Mouse (Mus musculus) left cerebral cortex, adult 11 months (tissue): Measurements from ENCODE around the gene Gsc2.

Source experiments
- DNase-seq: peaks from one replicate; pipeline ENCODE4 v3.0.0; 2022; ENCODE audit warnings: low spot score

Gsc2 gene

DNA sequence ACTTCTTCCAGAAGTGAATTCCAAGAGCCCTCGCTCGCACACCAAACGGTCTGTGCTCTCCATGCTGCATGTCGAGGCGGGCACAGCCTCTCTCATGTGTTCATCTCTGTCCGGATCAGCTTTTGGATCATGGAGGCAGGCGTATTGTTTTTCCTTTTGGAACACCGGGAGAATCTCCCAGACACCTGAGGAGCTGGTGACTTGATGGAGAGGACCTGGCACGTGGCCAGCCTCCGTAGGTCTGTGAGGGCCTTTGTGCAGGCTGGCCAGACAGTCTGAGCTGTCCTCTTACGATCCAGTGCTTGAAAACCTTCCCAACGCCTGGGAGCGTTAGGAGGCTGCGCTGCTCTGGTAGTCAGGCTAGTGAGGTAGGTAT is 7.3 kb upstream of the Gsc2 start:
- DNase-seq = no peak

DNA sequence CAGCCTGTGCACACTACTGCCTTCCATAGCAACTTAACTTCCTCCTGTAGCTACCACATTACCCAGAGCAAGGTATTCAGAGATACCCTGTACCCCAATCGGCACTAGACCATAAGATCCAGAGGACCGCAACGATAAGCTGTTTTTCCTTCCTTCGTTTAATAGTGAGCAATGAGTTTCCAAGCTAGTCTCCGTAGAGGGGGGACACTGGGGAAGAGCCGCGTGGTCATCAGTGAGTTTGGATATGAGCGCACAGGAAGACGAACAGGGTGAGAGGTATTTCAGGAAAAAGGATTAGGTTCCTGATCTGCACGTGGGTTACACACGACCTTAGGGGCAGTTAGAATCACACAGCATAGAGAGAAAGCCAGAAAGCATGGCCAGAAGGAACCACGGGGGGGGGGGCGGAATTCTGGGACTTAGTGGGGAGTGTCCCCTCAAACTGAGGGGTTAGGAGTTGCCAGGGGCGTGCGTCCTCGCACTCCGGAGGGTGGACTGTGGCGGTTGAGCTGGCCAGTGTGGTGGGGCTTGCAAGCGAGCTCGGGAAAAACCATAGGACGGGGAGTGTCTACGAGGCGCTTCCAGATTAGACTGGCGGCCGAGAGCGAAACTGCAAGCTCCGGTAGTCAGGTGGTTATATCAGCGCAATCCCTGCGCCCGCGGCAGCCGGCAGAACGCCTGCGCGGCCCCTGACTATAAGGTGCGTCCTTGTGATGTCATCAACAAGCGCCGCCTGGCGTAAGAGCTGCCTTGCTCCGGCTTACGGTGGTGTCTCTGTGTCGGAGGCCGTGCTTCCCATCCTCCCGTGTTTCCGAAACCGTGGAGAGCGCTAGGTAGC is 6.7 kb upstream of the Gsc2 start:
- peak; percentile 94 for DNase-seq

DNA sequence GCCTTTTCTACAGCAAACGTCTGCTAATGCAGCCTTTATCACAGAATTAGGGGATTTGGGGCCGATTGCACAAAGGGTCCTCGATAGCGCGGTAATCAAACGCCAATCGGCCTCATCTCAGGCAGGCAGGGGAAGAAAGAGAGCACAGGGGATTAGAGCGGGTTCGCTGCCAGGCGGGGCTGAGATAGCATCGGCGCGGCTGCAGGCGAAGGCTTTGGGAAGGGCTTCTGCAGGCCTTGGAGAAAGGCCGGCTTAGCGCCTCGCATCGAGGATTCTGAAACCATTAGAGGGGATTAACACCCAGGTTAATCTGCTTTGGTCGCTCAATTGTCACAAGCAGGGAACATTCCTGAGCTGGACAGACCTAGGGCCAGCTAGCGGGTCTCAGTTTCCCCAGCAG is 5.7 kb upstream of the Gsc2 start:
- no peak for DNase-seq

DNA sequence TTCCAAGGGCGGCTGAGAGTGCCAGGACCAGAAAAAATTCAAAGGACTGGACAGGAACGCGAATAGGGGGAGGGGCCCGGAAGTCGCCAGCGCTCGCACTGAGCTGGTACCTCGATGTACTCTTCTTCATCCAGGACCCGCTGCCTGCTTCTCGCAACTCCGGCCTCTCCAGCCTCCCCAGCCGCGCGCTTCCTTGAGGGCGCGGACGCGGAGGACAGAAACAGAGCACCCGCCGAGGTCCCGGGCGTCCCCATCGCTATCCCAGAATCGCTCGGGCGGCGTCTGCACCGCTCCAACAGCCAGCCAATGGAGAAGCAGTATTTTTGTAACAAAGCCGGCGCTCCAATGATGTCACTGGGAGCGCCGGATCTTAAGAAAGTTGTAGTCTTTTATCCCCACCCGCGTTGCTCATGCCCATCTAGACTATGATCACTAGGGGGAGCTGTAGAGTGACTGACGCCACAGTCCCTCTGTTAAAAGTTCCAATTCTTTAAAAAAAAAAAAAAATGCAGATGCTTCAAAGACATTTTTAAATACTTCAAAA is 3.7 kb downstream of the Gsc2 start, which contains the start of gene Ess2:
Gene Ess2 (minus strand): TSS at position 297 of the 544 bp plus-strand sequence.
- peak; percentile 92 for DNase-seq

DNA sequence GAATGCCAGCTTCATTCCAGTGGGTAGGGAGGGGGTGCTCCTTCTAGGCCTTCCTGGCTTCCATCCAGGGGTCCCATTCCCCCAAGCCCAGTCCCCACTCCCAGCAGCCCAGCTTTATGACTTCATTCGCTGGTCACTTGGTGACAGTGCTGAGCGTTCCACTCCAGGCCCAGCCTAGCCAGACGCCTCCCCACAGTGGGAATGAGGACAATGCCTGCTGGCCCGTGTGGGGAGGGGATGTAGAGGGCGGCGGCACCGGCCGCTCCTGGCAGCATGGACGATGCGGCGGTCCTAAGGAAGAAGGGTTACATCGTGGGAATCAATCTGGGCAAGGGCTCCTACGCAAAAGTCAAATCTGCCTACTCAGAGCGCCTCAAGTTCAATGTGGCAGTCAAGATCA is 16.4 kb downstream of the Gsc2 start, which contains the start of the genes Dgcr2 and Tssk2:
Gene Dgcr2 (minus strand): TSS at position 101 of the 400 bp plus-strand sequence.
Gene Tssk2 (plus strand): TSS at position 176 of the 400 bp plus-strand sequence.
- DNase-seq = no peak

DNA sequence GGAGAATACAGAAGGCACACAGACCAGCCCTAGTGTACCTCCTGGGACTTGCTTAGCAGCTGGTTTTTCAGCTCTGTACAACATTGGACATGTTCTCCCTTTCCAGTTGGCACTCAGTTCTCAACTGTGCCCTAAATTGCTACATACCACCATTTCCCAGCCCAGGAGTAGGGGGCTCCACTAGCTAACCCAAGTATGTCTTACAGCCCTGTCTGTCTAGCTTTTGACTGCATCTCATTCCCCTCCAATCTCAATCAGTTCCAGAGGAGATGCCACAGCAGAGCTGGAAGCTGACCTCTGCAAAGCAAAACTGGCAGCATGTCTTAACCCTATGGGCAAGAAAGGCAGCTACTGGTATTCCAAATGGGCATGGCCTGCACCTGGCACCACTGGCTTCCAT is 18.8 kb downstream of the Gsc2 start:
- no peak for DNase-seq

DNA sequence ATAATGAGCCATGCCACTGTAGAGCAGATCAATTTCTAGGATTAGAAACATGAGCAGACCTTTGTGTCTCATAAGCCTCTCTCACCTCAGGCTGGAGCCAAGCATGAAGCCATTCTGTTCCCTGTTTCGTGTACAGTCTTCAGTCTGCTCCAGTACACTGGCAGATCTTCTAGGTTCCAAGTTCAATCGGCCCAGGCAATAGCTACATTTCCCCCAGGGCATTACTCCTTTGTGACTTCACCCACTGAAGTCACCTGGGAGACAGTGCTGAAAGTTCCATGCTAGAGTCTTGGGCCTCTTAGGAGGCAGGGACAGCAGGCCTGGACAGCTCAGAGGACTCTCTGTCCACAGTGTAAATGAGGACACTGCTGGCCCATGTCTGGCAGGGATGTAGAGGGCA is 20.9 kb downstream of the Gsc2 start, which contains the start of gene Tssk1:
Gene Tssk1 (plus strand): TSS at position 301 of the 400 bp plus-strand sequence.
- DNase-seq = no peak

DNA sequence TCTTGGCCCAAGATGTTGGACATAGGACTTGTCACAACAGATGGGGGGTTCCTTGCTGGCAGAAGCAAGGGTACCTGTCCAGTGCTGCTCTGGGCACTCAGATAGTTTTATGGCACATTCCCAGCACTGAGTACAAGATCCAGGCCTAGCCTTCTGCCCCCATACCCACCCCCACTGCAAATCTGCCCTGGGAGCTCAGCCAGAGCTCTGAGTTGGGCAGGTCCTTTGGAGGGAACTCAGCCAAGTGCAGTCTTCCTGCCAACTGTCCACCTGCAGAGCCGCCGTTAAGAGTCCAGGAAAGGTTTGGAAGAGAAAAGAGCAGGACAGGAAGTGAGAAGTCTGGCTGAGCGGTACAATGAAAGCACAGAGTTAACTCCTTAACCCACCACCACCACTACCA is 22.3 kb downstream of the Gsc2 start:
- DNase-seq = no peak

DNA sequence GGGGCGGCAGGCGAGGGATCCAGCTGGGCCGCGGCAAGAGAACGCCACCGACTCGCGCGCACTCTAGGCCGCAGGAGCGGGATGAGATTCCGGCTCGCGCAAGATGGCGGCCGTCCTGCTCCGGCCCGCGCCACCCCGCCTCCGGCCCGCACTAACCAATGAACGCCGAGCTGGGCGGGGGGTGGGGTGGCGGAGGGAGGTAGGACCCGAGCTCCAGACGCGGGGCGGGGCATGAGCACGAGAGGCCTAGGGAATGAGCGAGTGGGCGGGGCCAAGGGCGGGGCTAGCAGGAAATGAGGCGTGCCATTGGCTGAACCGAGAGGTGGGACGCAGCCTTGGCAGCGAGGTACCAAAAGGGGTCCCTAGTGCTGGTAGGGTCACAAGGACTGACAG is 23.3 kb downstream of the Gsc2 start, which contains the start of gene Gm20518:
Gene Gm20518 (minus strand): TSS at position 105 of the 393 bp plus-strand sequence.
- peak; percentile 97 for DNase-seq

DNA sequence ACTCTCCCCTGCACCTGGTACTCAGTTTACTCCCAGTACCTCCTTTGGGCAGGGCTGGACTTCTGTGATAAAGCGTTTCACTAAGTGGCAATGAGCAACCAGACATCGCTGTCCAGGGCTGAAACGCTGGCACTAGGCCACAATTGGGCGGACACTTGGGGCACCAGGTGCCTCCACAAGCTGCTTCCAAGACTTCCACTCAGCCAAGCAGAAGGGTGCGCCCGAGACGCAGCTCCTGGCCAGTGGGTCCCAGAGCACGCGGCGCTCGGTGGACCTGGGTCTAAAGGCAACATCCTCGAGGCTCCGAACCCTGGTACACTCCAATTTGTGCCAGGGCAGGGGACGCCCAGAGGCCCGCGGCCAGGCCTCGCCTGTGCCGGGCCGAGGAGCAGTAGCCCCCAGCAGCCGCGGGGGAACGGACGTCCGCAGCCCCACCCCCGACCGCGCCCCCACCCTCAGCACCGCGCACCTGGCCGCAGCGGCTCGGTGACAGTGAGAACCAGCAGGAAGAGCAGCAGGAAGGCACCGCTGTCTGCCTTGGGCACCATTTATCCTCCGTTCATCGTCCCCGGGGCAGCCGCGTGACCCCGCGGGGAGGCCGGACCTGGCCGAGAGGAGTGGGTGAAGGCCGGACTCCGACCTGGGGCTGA is 23.8 kb downstream of the Gsc2 start:
- no peak for DNase-seq

DNA sequence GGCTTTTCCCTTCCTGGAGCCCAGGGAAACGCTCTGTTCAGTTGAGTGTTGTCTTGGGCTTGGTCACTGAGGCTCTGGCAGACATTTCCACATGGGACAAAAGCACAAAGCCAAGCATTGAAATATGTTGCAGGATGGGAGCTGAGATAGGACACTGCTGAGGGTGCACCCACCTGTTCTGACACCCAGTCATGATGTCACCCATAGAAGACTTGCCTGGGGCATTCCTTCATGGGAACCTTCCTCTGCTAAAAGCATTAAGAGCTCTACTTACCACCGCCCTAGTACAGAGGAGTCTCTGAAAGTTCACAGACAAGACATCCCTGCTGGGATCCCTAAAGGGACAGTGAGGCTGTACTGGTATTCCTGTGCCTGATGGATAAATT is 24.5 kb downstream of the Gsc2 start:
- no peak for DNase-seq

DNA sequence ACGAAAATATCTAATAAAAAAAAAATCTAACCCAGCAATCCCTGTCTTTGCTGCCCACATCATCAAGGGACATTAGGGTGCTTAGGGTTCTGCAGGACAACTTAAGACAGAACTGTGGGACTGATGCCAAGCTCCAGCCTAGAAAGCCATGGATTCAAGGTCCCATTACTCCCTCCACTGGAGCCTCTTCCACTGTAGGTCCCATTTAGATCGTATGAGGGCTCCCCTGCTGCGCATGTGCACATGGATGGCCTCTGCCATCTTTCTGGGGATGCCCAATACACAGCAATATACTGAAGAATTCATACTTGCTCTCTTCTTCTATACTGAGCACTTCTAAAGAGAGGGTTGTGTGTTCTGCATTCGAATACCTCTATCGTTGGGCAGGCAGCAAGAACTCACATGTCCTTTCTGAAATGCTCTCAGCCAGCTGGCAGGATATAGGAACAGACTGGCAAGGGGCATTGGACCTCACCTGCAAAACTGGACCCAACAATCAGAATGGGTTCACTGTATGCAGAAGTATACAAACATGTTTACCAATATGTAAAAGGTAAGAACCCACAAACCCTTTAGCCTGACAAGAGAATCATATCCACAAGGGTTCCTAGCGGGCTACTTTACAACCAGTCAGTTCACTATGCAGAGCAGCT is 25.0 kb downstream of the Gsc2 start:
- DNase-seq = no peak

DNA sequence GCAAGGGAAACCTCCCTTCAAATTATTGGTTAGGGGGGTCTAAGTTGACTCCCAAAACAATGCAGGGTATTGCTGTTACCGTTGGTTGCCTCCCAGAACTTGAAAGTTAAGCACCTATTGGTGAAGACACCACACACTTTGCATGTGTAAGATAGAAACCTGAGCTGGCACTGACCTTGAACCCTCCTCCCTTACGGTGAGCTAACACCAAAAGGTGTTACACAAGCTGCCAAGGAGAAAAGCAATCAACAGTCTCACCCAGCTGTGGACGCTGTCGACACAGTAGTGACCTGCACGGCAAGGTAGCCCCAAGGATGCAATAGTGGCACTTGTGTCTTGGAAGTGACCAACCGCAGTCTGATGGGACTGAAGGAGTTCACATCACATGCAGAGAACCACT is 30.7 kb downstream of the Gsc2 start:
- no peak for DNase-seq

DNA sequence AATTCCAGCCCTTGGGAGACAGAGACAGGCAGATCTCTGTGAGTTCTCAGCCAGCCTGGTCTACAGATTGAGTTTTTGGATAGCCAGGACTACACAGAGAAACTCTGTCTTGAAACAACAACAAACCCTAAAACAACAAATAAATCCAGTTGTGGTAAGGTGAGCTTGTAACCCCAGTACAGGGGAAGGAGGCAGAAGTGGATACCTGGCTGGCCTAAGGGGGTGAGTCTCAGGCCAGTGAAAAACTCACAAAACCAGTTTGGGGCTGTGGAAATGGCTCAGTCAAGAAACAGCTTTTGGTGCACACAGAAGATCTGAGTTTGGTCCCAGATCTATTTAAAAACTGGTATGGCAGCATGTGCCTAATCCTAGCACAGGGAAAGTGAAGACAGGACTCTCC is 32.7 kb downstream of the Gsc2 start:
- DNase-seq = no peak

DNA sequence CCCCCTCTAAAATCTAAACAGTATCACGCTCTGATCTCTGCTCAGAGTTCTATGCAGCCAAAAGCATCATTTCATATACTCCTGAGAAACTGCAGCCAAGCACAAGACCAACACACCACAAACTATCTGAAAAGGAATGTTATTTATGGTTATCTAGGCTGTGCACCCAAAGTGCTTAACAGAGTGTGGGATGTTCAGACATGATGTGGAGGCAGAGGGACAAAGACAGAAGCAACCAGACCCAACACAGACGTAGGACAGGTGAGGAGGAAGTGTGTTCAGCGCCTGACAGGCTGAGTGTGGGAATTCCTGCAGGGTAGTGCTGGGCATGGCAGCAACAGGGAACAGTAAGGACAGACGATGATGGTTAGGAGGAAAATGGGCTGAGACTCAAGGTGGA is 35.3 kb downstream of the Gsc2 start:
- DNase-seq = no peak

DNA sequence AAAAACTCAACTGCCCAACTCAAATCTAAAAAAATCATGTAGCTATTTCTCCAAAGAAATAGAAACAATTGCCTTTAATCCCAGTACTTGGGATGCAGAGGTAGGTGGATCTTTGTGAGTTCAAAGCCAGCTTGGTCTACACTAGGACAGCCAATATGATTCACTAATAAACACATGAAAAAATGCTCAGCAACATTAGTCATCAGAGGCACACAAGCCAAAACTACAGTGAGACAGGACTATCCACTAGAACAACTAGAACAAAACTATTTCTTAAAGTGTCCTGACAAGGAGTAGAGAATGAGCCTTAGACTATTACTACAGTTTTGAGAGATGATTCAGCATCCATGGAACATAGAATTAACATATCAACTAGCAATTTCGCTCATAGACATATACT is 38.8 kb downstream of the Gsc2 start:
- DNase-seq = no peak

DNA sequence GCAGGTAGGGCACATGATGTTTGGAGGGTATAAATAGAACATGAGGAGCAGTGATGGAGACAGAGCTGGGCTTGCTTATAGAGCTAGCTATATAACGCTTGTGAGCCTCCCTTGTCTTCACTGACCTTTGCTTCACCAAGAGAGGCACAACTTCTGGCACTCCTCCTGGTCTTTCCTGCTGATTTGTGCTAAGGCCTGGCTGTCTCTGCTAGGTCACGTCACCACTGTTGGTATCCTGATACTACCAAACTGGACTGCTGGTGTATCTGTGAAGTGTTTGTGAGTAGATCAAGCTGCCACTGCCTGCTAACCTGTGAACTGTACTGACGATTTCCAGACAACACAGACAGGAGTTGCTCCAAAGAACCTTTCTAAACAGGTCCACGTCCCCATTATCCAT is 39.7 kb downstream of the Gsc2 start:
- no peak for DNase-seq

DNA sequence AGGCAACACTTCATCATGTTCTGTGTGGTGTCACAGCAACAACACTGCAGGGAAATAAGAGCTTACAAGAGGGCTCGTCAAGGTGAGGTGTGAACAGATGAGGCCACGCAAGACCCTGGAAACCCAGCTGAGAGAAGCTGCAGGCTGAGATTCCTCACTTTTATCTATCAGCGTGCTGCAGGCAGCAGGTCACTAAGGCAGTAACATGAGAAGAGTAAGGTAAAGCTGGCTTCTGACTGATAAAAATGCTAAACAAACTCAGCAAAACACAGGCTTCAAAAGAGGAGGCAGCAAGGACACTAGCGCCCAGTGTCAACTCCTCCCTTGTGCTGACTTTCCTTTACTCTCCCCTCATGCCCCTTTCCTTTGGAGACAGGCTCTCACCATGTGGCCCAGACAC is 41.9 kb downstream of the Gsc2 start:
- no peak for DNase-seq

DNA sequence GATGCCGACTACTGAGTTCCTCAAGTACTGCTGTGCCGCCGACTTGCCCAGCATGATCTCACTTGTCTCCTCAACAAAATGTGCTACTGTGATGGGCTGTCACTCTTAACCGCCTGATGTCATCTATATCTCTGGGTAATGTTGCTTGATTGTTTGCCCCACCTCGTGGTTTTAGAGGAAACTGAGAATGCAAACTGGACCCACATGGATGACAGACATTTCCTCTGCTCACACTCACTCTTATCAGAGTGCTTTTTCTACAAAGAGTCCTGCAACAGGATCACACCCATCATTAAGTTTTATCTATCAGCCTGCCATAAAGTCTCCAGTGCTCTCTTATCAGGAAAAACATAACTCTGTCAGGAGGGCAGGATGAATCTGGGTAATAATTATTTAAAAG is 43.6 kb downstream of the Gsc2 start:
- DNase-seq = no peak

DNA sequence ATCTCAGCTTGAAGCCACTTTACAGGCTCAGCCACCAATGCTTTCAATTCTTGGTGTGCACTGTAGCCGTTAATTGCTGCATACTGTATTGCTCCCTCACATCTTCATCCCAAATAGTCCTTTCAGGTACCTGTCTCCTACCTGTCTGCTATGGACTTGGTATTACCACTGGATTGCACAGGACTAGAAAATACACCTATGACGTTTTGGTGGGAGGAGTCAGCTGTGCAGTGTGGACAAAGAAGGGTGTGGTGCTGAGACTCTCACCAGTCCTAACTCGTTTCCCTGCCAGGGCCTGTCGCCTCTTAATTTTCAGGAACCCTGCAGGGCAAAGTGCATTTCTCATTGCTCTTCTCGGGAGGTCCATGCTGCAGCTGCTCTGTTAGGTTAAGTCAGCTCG is 49.1 kb downstream of the Gsc2 start:
- DNase-seq = no peak

DNA sequence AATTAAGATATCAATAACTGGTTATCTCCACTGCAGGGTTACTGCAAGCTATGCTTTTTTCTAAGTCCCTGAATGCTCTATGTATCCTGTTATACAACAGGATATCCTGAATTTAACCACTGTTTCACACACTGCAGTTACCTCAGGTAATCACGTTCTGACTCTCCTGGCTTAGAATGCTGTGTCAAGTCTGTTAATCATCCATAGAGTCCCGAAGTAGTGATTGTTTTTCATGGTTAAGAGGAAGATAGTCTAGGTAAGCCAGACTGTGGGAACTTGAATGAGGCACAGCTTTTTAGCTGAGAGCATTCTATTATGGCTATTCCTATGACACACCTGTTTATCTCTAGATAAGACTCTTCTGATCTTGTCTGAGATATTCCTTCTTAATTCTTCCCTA is 49.6 kb downstream of the Gsc2 start:
- no peak for DNase-seq
